Mouse (Mus musculus): ENCODE measurements around the gene E2f4. TPM values are rescaled to one million over a fixed set of nuclear protein-coding genes. Genes with fewer than 3 reads are reported as not detected.
A peak's percentile ranks its signal among the peaks of the same experiment; 100 is the strongest.

The E2f4 gene
- polyA plus RNA-seq, 1 experiment from 2014 or later: 125 TPM

- H3K4me3 ChIP-seq: peak overlapping the region; percentile 70
- H3K4me1 ChIP-seq: peaks cover 64% of the 10 kb centered on the region
- no peak overlapping the region for H3K27ac ChIP-seq (replicated peaks)
- H3K36me3 ChIP-seq (replicated peaks): peaks cover 9% of the 10 kb centered on the region
- H3K9me3 ChIP-seq: no peaks in the 10 kb centered on the region
- H3K27me3 ChIP-seq (replicated peaks; ENCODE audit: low read depth, poor library complexity, severe bottlenecking): peaks cover 18% of the 10 kb centered on the region; the same call in 1 of the 2 replicates
- DNase-seq (ENCODE audit: low spot score): no peak
- WGBS: 42% methylated on average over 7 of the region's 7 CpGs
Measured at GRCm38 (mm10) chr8:105350186-105350585, 52.7 kb downstream of the E2f4 start.

- H3K27ac ChIP-seq (replicated peaks): no peak overlapping the region
- H3K9me3 ChIP-seq: no peaks in the 10 kb centered on the region
- H3K36me3 ChIP-seq (replicated peaks): peaks cover 43% of the 10 kb centered on the region
- peaks cover 18% of the 10 kb centered on the region; the same call in 1 of the 2 replicates for H3K27me3 ChIP-seq (replicated peaks; ENCODE audit: low read depth, poor library complexity, severe bottlenecking)
- peaks cover 49% of the 10 kb centered on the region for H3K4me1 ChIP-seq
- WGBS: 81% methylated on average over 8 of the region's 8 CpGs
- no peak for DNase-seq (ENCODE audit: low spot score)
- H3K4me3 ChIP-seq: no peak overlapping the region
Measured at GRCm38 (mm10) chr8:105353583-105354135, 56.2 kb downstream of the E2f4 start.

- Histone ChIP-seq H3K36me3 (replicated peaks) (peaks cover 50% of the 10 kb centered on the region), H3K27me3 (replicated peaks; ENCODE audit: low read depth, poor library complexity, severe bottlenecking) (peaks cover 15% of the 10 kb centered on the region; the same call in 1 of the 2 replicates), H3K4me1 (peaks cover 50% of the 10 kb centered on the region), H3K9me3 (no peaks in the 10 kb centered on the region), H3K27ac (replicated peaks) (no peak overlapping the region), H3K4me3 (peak overlapping the region; percentile 25; the same call in 1 of the 2 replicates)
- no peak for DNase-seq (ENCODE audit: low spot score)
- WGBS: 89% methylated on average over 4 of the region's 4 CpGs
Measured at GRCm38 (mm10) chr8:105354549-105354948, 57.1 kb downstream of the E2f4 start.

MicroRNAs encoded within 50 kb of the gene (microRNA counts, 519-probe panel; counts per million panel counts)
- 1,837 counts per million, percentile 60 among the panel's probes with 10 or more counts for microRNA mmu-miR-328

Small RNA genes lying within 50 kb of the gene (microRNA-seq; reads per million reads assigned to microRNA genes)
- gene Gm27320: not detected
- gene Mir328: 163 reads per million, percentile 53 among the genes with 10 or more reads in this experiment

Other genes with a start within 250 kb of the E2f4 start
- not detected in 2 replicates for gene Ces3a, start 249.1 kb upstream of the E2f4 start, polyA plus RNA-seq (2016; fragmentation: Nextera tagmentation; extraction: Ambion mirVana)
- not detected in 2 replicates for gene Ces3b, start 213.9 kb upstream of the E2f4 start, polyA plus RNA-seq (2016; fragmentation: Nextera tagmentation; extraction: Ambion mirVana)
- gene Ces4a, start 165.9 kb upstream of the E2f4 start, polyA plus RNA-seq (2016; fragmentation: Nextera tagmentation; extraction: Ambion mirVana): not detected in 2 replicates
- 67.5 and 73.2 TPM in 2 replicates for gene Cbfb, start 127.0 kb upstream of the E2f4 start, polyA plus RNA-seq (2016; fragmentation: Nextera tagmentation; extraction: Ambion mirVana)
- 25.9 and 27.1 TPM in 2 replicates for gene D230025D16Rik, start 72.5 kb upstream of the E2f4 start, polyA plus RNA-seq (2016; fragmentation: Nextera tagmentation; extraction: Ambion mirVana)
- 1.6 and 1.7 TPM in 2 replicates for gene B3gnt9, start 42.5 kb upstream of the E2f4 start, polyA plus RNA-seq (2016; fragmentation: Nextera tagmentation; extraction: Ambion mirVana)
- gene Tradd, start 33.1 kb upstream of the E2f4 start, polyA plus RNA-seq (2016; fragmentation: Nextera tagmentation; extraction: Ambion mirVana): 14.6 and 16.7 TPM in 2 replicates
- gene Fbxl8, start 33.0 kb upstream of the E2f4 start, polyA plus RNA-seq (2016; fragmentation: Nextera tagmentation; extraction: Ambion mirVana): 0.63 and 0.92 TPM in 2 replicates
- gene Hsf4, start 27.9 kb upstream of the E2f4 start, polyA plus RNA-seq (2016; fragmentation: Nextera tagmentation; extraction: Ambion mirVana): 0.21 TPM in 1 of 2 replicates, not detected in the other
- 0.62 and 0.69 TPM in 2 replicates for gene Nol3, start 21.5 kb upstream of the E2f4 start, polyA plus RNA-seq (2016; fragmentation: Nextera tagmentation; extraction: Ambion mirVana)
- gene 4931428F04Rik, start 7.8 kb upstream of the E2f4 start, polyA plus RNA-seq (2016; fragmentation: Nextera tagmentation; extraction: Ambion mirVana): 20.7 and 23.9 TPM in 2 replicates
- 9.9 and 11.6 TPM in 2 replicates for gene Exoc3l, start 1.6 kb upstream of the E2f4 start, polyA plus RNA-seq (2016; fragmentation: Nextera tagmentation; extraction: Ambion mirVana)
- 2.7 and 3.5 TPM in 2 replicates for gene Elmo3, start 7.9 kb downstream of the E2f4 start, polyA plus RNA-seq (2016; fragmentation: Nextera tagmentation; extraction: Ambion mirVana)
- 1.3 TPM in 2 replicates for gene Lrrc29, start 28.6 kb downstream of the E2f4 start, polyA plus RNA-seq (2016; fragmentation: Nextera tagmentation; extraction: Ambion mirVana)
- 93.0 and 99.4 TPM in 2 replicates for gene Tmem208, start 28.7 kb downstream of the E2f4 start, polyA plus RNA-seq (2016; fragmentation: Nextera tagmentation; extraction: Ambion mirVana)
- gene Fhod1, start 50.3 kb downstream of the E2f4 start, polyA plus RNA-seq (2016; fragmentation: Nextera tagmentation; extraction: Ambion mirVana): 2.9 and 3.3 TPM in 2 replicates
- 5.5 and 5.7 TPM in 2 replicates for gene Slc9a5, start 51.2 kb downstream of the E2f4 start, polyA plus RNA-seq (2016; fragmentation: Nextera tagmentation; extraction: Ambion mirVana)
- gene Plekhg4, start 75.6 kb downstream of the E2f4 start, polyA plus RNA-seq (2016; fragmentation: Nextera tagmentation; extraction: Ambion mirVana): 0.34 and 0.83 TPM in 2 replicates
- gene Kctd19, start 115.8 kb downstream of the E2f4 start, polyA plus RNA-seq (2016; fragmentation: Nextera tagmentation; extraction: Ambion mirVana): 0.08 and 0.16 TPM in 2 replicates
- 0.29 and 0.67 TPM in 2 replicates for gene Lrrc36, start 115.9 kb downstream of the E2f4 start, polyA plus RNA-seq (2016; fragmentation: Nextera tagmentation; extraction: Ambion mirVana)
- gene Tppp3, start 173.9 kb downstream of the E2f4 start, polyA plus RNA-seq (2016; fragmentation: Nextera tagmentation; extraction: Ambion mirVana): 35.7 and 48.8 TPM in 2 replicates
- gene Zdhhc1, start 199.2 kb downstream of the E2f4 start, polyA plus RNA-seq (2016; fragmentation: Nextera tagmentation; extraction: Ambion mirVana): 19.2 and 20.5 TPM in 2 replicates
- 18.8 and 22.2 TPM in 2 replicates for gene Hsd11b2, start 221.1 kb downstream of the E2f4 start, polyA plus RNA-seq (2016; fragmentation: Nextera tagmentation; extraction: Ambion mirVana)